Mouse (Mus musculus) kidney, postnatal 0 days (tissue): Measurements from ENCODE around the gene Grip1. TPM values are rescaled to one million over a fixed set of nuclear protein-coding genes. Genes with fewer than 3 reads are reported as not detected.

Experiments
- ATAC-seq: fragments of 200-750 bp; cut with Nextera tagmentation; replicated peaks from 2 replicates; pipeline ENCODE4 v1.8.0; 2017; ENCODE audit warnings: low read depth, moderate number of reproducible peaks, moderate TSS enrichment, moderate library complexity; ENCODE audit not compliant: low FRiP score
- DNase-seq: peaks from one replicate; pipeline ENCODE4 v3.0.0-alpha.2; 2016; ENCODE audit warnings: low spot score
- H3K27ac ChIP-seq: fragments of 300-500 bp; sonication (generic); 2 replicates; pipeline ENCODE4 v1.5.1; 2014; ENCODE audit warnings: mild to moderate bottlenecking
- H3K27me3 ChIP-seq: fragments of 300-500 bp; sonication (generic); 2 replicates; pipeline ENCODE4 v1.6.1; 2014; ENCODE audit warnings: low read length, mixed read lengths; ENCODE audit not compliant: insufficient read depth
- H3K36me3 ChIP-seq: fragments of 300-500 bp; sonication (generic); 2 replicates; pipeline ENCODE4 v1.6.1; 2014; ENCODE audit warnings: low read length, mixed read lengths; ENCODE audit not compliant: insufficient read depth
- H3K4me1 ChIP-seq: fragments of 300-500 bp; sonication (generic); replicated peaks from 2 replicates; pipeline ENCODE4 v1.6.1; 2014; ENCODE audit warnings: antibody characterized with exemption, low read length, mixed read lengths; ENCODE audit not compliant: insufficient read depth
- H3K4me2 ChIP-seq: fragments of 300-500 bp; sonication (generic); 2 replicates; pipeline ENCODE4 v1.6.1; 2014; ENCODE audit warnings: mild to moderate bottlenecking, low read length, moderate library complexity, mixed read lengths
- H3K4me3 ChIP-seq: fragments of 300-500 bp; sonication (generic); replicated peaks from 2 replicates; pipeline ENCODE4 v1.5.1; 2014; ENCODE audit warnings: low read depth, low read length
- H3K9ac ChIP-seq: fragments of 300-500 bp; sonication (generic); 2 replicates; pipeline ENCODE4 v1.6.1; 2014; ENCODE audit warnings: low read depth, low read length
- H3K9me3 ChIP-seq: fragments of 300-500 bp; sonication (generic); replicated peaks from 2 replicates; pipeline ENCODE4 v1.6.1; 2016; ENCODE audit warnings: low read length, inconsistent platforms, mixed read lengths
- CTCF ChIP-seq: IDR thresholded peaks from 2 replicates; pipeline ENCODE4 v1.5.1; 2016; ENCODE audit warnings: antibody characterized with exemption, low read depth, mild to moderate bottlenecking, moderate library complexity
- WGBS: fragments of 180-500 bp; shearing (Covaris S2); extraction: QIAGEN DNeasy Blood & Tissue Kit; methylation state at CpG from one replicate; pipeline ENCODE4 v1.1.7; 2014; 5-methylcytosine and 5-hydroxymethylcytosine counted together
- polyA plus RNA-seq: library from polyadenylated mRNA; unstranded; fragments of >200 nt; fragmentation: Nextera tagmentation; extraction: Ambion mirVana; gene quantifications from 2 replicates; pipeline ENCODE4 v1.2.1, GENCODE M21; 2015

Gene Grip1
- polyA plus RNA-seq, 1 experiment from 2014 or later = 3.1 TPM

- Histone ChIP-seq H3K36me3 (no peaks in the 10 kb centered on the region), H3K9ac (no peak overlapping the region), H3K27me3 (no peaks in the 10 kb centered on the region), H3K4me3 (no peak overlapping the region), H3K4me2 (no peak overlapping the region), H3K4me1 (no peaks in the 10 kb centered on the region), H3K27ac (no peak overlapping the region), H3K9me3 (0 out of 2 replicates have a peak, but pooled peaks cover 2% of the 10 kb centered on the region)
- TF ChIP-seq CTCF = no peak
- ATAC-seq = no peak
- no peak for DNase-seq
- 74% methylated on average over 4 of the region's 4 CpGs for WGBS
Observed at GRCm38 (mm10) chr10:119998475-119998874, 544.8 kb downstream of the Grip1 start.

- Histone ChIP-seq H3K36me3 (no peaks in the 10 kb centered on the region), H3K9ac (no peak overlapping the region), H3K4me1 (no peaks in the 10 kb centered on the region), H3K4me2 (no peak overlapping the region), H3K4me3 (no peak overlapping the region), H3K9me3 (no peaks in the 10 kb centered on the region), H3K27ac (no peak overlapping the region), H3K27me3 (no peaks in the 10 kb centered on the region)
- DNase-seq (no peak), ATAC-seq (no peak)
- WGBS = 88% methylated on average over 4 of the region's 4 CpGs
- TF ChIP-seq CTCF = no peak
Observed at GRCm38 (mm10) chr10:120002149-120002548, 548.5 kb downstream of the Grip1 start.

GRCm38 (mm10) chr10:120004096-120004495 lies 550.5 kb downstream of the Grip1 start:
- Histone ChIP-seq H3K9me3 (no peaks in the 10 kb centered on the region), H3K4me1 (no peaks in the 10 kb centered on the region), H3K27ac (no peak overlapping the region), H3K9ac (no peak overlapping the region), H3K4me2 (no peak overlapping the region), H3K4me3 (no peak overlapping the region), H3K36me3 (no peaks in the 10 kb centered on the region), H3K27me3 (no peaks in the 10 kb centered on the region)
- ATAC-seq = no peak
- DNase-seq = no peak
- 86% methylated on average over 7 of the region's 7 CpGs for WGBS
- no peak for TF ChIP-seq CTCF

GRCm38 (mm10) chr10:120005581-120005980 lies 552.0 kb downstream of the Grip1 start:
- 73% methylated on average over 5 of the region's 5 CpGs for WGBS
- Histone ChIP-seq H3K4me3 (no peak overlapping the region), H3K27ac (no peak overlapping the region), H3K9ac (no peak overlapping the region), H3K36me3 (no peaks in the 10 kb centered on the region), H3K27me3 (no peaks in the 10 kb centered on the region), H3K4me1 (no peaks in the 10 kb centered on the region), H3K4me2 (no peak overlapping the region), H3K9me3 (no peaks in the 10 kb centered on the region)
- TF ChIP-seq CTCF = no peak
- DNase-seq = no peak
- ATAC-seq = no peak

- Histone ChIP-seq H3K27me3 (no peaks in the 10 kb centered on the region), H3K4me3 (no peak overlapping the region), H3K4me1 (no peaks in the 10 kb centered on the region), H3K4me2 (no peak overlapping the region), H3K9ac (no peak overlapping the region), H3K9me3 (no peaks in the 10 kb centered on the region), H3K36me3 (no peaks in the 10 kb centered on the region), H3K27ac (no peak overlapping the region)
- TF ChIP-seq CTCF = no peak
- DNase-seq (no peak), ATAC-seq (no peak)
- whole genome bisulfite sequencing = 91% methylated on average over 13 of the region's 13 CpGs
Observed at GRCm38 (mm10) chr10:120012331-120012730, 558.7 kb downstream of the Grip1 start.

- DNase-seq (no peak), ATAC-seq (no peak)
- H3K27me3 ChIP-seq = no peaks in the 10 kb centered on the region
- no peaks in the 10 kb centered on the region for H3K4me1 ChIP-seq
- H3K36me3 ChIP-seq = no peaks in the 10 kb centered on the region
- H3K9me3 ChIP-seq = no peaks in the 10 kb centered on the region
- TF ChIP-seq CTCF = no peak
- WGBS = 65% methylated on average over 3 of the region's 3 CpGs
- no peak overlapping the region for H3K9ac ChIP-seq
- H3K4me3 ChIP-seq = no peak overlapping the region
- no peak overlapping the region for H3K27ac ChIP-seq
- no peak overlapping the region for H3K4me2 ChIP-seq
Observed at GRCm38 (mm10) chr10:120015117-120015516, 561.5 kb downstream of the Grip1 start.

GRCm38 (mm10) chr10:120026437-120026836 lies 572.8 kb downstream of the Grip1 start:
- Histone ChIP-seq H3K36me3 (no peaks in the 10 kb centered on the region), H3K9me3 (no peaks in the 10 kb centered on the region), H3K4me2 (no peak overlapping the region), H3K27me3 (no peaks in the 10 kb centered on the region), H3K4me3 (no peak overlapping the region), H3K9ac (no peak overlapping the region), H3K4me1 (no peaks in the 10 kb centered on the region), H3K27ac (no peak overlapping the region)
- ATAC-seq = no peak
- 89% methylated on average over 10 of the region's 10 CpGs for WGBS
- DNase-seq = no peak
- TF ChIP-seq CTCF = no peak
